Mouse (Mus musculus) MEL (cell line): Measurements from ENCODE around the gene Stk11. TPM values are rescaled to one million over a fixed set of nuclear protein-coding genes. Genes with fewer than 3 reads are reported as not detected.

ENCODE experiments used
- DNase-seq: peaks from one replicate; pipeline ENCODE4 v3.0.0; 2011; ENCODE audit warnings: low read depth, low spot score
- H3K27ac ChIP-seq: 2 replicates; pipeline ENCODE4 v1.5.1; 2012; ENCODE audit warnings: low read depth, mild to moderate bottlenecking, control low read depth, low read length, moderate library complexity; ENCODE audit not compliant: control insufficient read depth
- H3K27me3 ChIP-seq, 2 experiments: fragments of 150-350 bp in 1 of 2; sonication (generic) in 1 of 2; 2 replicates each; pipeline ENCODE4 v1.6.1; 2012; ENCODE audit warnings: low read length in 2 of 2, mild to moderate bottlenecking in 2 of 2, improper control_type of control experiment in 1 of 2, moderate library complexity in 1 of 2; ENCODE audit not compliant: insufficient read depth in 2 of 2, control insufficient read depth in 1 of 2
- H3K36me3 ChIP-seq, 2 experiments: 2 replicates each; pipeline ENCODE4 v1.6.1; 2012 to 2014; ENCODE audit warnings: low read length in 2 of 2, improper control_type of control experiment in 1 of 2, inconsistent platforms in 1 of 2, mild to moderate bottlenecking in 1 of 2; ENCODE audit not compliant: insufficient read depth in 2 of 2, control insufficient read depth in 1 of 2
- H3K4me1 ChIP-seq, 2 experiments: fragments of 150-350 bp in 1 of 2; sonication (generic) in 1 of 2; 2 replicates each; pipeline ENCODE4 v1.6.1; 2012; ENCODE audit warnings: low read length in 2 of 2, improper control_type of control experiment in 1 of 2, mild to moderate bottlenecking in 1 of 2; ENCODE audit not compliant: insufficient read depth in 2 of 2, control insufficient read depth in 1 of 2
- H3K4me3 ChIP-seq, 2 experiments: fragments of 150-350 bp in 1 of 2; sonication (generic) in 1 of 2; 2 replicates each; pipeline ENCODE4 v1.5.1; 2012; ENCODE audit warnings: low read depth in 2 of 2, low read length in 2 of 2, mild to moderate bottlenecking in 2 of 2, moderate library complexity in 2 of 2, control low read depth in 1 of 2, improper control_type of control experiment in 1 of 2; ENCODE audit not compliant: control insufficient read depth in 1 of 2, insufficient read depth in 1 of 2
- H3K79me2 ChIP-seq: 2 replicates; pipeline ENCODE4 v1.6.1; 2012; ENCODE audit warnings: mild to moderate bottlenecking, low read length, moderate library complexity; ENCODE audit not compliant: control insufficient read depth, poor library complexity, insufficient read depth
- H3K9ac ChIP-seq: 2 replicates; pipeline ENCODE4 v1.6.1; 2012; ENCODE audit warnings: low read depth, mild to moderate bottlenecking, control low read depth, low read length, moderate library complexity; ENCODE audit not compliant: control insufficient read depth, poor library complexity, severe bottlenecking
- H3K9me3 ChIP-seq: fragments of 150-350 bp; sonication (generic); replicated peaks from 2 replicates; pipeline ENCODE4 v1.6.1; 2012; ENCODE audit warnings: mild to moderate bottlenecking, low read length, improper control_type of control experiment, moderate library complexity; ENCODE audit not compliant: insufficient read depth
- CHD2 ChIP-seq: IDR thresholded peaks from 2 replicates; pipeline ENCODE4 v1.6.1; 2011; ENCODE audit warnings: low read length, improper control_type of control experiment
- ELF1 ChIP-seq: IDR thresholded peaks from 2 replicates; pipeline ENCODE4 v1.6.1; 2014; ENCODE audit warnings: low read depth, mild to moderate bottlenecking, inconsistent platforms, low read length, improper control_type of control experiment, moderate library complexity
- GABPA ChIP-seq: IDR thresholded peaks from 2 replicates; pipeline ENCODE4 v1.6.1; 2012; ENCODE audit warnings: low read depth, mild to moderate bottlenecking, inconsistent platforms, low read length, improper control_type of control experiment, moderate library complexity
- GATA1 ChIP-seq: IDR thresholded peaks from 2 replicates; pipeline ENCODE4 v1.6.1; 2011; ENCODE audit warnings: low read depth, low read length, improper control_type of control experiment
- HCFC1 ChIP-seq: IDR thresholded peaks from 2 replicates; pipeline ENCODE4 v1.6.1; 2012; ENCODE audit warnings: low read depth, mild to moderate bottlenecking, inconsistent platforms, low read length, improper control_type of control experiment, moderate library complexity
- JUND ChIP-seq: IDR thresholded peaks from 2 replicates; pipeline ENCODE4 v1.6.1; 2011; ENCODE audit warnings: low read depth, mild to moderate bottlenecking, improper control_type of control experiment, low read length
- MAZ ChIP-seq: IDR thresholded peaks from 2 replicates; pipeline ENCODE4 v1.6.1; 2012; ENCODE audit warnings: low read depth, mild to moderate bottlenecking, inconsistent platforms, low read length, improper control_type of control experiment
- MYB ChIP-seq: IDR thresholded peaks from 2 replicates; pipeline ENCODE4 v1.6.1; 2011; ENCODE audit warnings: mild to moderate bottlenecking, low read depth, low read length, improper control_type of control experiment
- NELFE ChIP-seq: IDR thresholded peaks from 2 replicates; pipeline ENCODE4 v1.6.1; 2011; ENCODE audit warnings: low read depth, low read length, improper control_type of control experiment
- NRF1 ChIP-seq: IDR thresholded peaks from 2 replicates; pipeline ENCODE4 v1.6.1; 2014; ENCODE audit warnings: low read depth, mild to moderate bottlenecking, inconsistent platforms, low read length, improper control_type of control experiment, moderate library complexity; ENCODE audit not compliant: poor library complexity, insufficient read depth, severe bottlenecking
- POLR2A ChIP-seq, 2 experiments: IDR thresholded peaks; 2 replicates each; pipeline ENCODE4 v1.6.1; 2011 to 2012; ENCODE audit warnings: low read length in 2 of 2, mild to moderate bottlenecking in 2 of 2, control low read depth in 1 of 2, improper control_type of control experiment in 1 of 2, low read depth in 1 of 2, moderate library complexity in 1 of 2; ENCODE audit not compliant: control insufficient read depth in 1 of 2, insufficient read depth in 1 of 2, poor library complexity in 1 of 2
- POLR2AphosphoS2 ChIP-seq: IDR thresholded peaks from 2 replicates; pipeline ENCODE4 v1.6.1; 2011; ENCODE audit warnings: low read length, improper control_type of control experiment
- POLR2AphosphoS5 ChIP-seq: IDR thresholded peaks from 2 replicates; pipeline ENCODE4 v1.6.1; 2012; ENCODE audit warnings: low read depth, borderline replicate concordance, mild to moderate bottlenecking, inconsistent platforms, low read length, moderate library complexity, mixed read lengths
- RAD21 ChIP-seq: IDR thresholded peaks from 2 replicates; pipeline ENCODE4 v1.6.1; 2011; ENCODE audit warnings: mild to moderate bottlenecking, low read depth, low read length, improper control_type of control experiment
- SIN3A ChIP-seq: IDR thresholded peaks from 2 replicates; pipeline ENCODE4 v1.6.1; 2012; ENCODE audit warnings: low read length, improper control_type of control experiment, inconsistent platforms
- TBP ChIP-seq: IDR thresholded peaks from 2 replicates; pipeline ENCODE4 v1.8.0; 2011; ENCODE audit warnings: low read depth, low read length, improper control_type of control experiment
- TCF12 ChIP-seq: IDR thresholded peaks from 2 replicates; pipeline ENCODE4 v1.6.1; 2014; ENCODE audit warnings: low read depth, mild to moderate bottlenecking, inconsistent platforms, low read length, improper control_type of control experiment, moderate library complexity
- UBTF ChIP-seq: IDR thresholded peaks from 2 replicates; pipeline ENCODE4 v1.6.1; 2012; ENCODE audit warnings: low read depth, mild to moderate bottlenecking, inconsistent platforms, low read length, improper control_type of control experiment, moderate library complexity, borderline replicate concordance; ENCODE audit not compliant: insufficient read depth
- USF2 ChIP-seq, 2 experiments: IDR thresholded peaks; 2 replicates each; pipeline ENCODE4 v1.6.1; 2011 to 2012; ENCODE audit warnings: improper control_type of control experiment in 2 of 2, low read length in 2 of 2, borderline replicate concordance in 1 of 2, inconsistent platforms in 1 of 2, low read depth in 1 of 2, mild to moderate bottlenecking in 1 of 2; ENCODE audit not compliant: insufficient read depth in 1 of 2
- polyA plus RNA-seq, 2 experiments: library from polyadenylated mRNA; stranded (reverse) in 1 of 2; unstranded in 1 of 2; fragments of >175 nt in 1 of 2; fragments of >200 nt in 1 of 2; gene quantifications; 2 replicates each; pipeline versions ENCODE4 v1.2.1 to v1.2.4; 2012; ENCODE audit warnings: low replicate concordance in 2 of 2, low read depth in 1 of 2; ENCODE audit not compliant: insufficient read length in 2 of 2, insufficient read depth in 1 of 2, missing spikeins in 1 of 2
- total RNA-seq: library from RNA; depleted of rRNA; stranded (reverse); fragments of 300-350 nt; gene quantifications from 2 replicates; pipeline ENCODE4 v1.2.3, GENCODE M21; 2012

Stk11 gene
- total and polyA plus RNA-seq, 3 experiments: 108 to 188 TPM; not detected in 1

DNA sequence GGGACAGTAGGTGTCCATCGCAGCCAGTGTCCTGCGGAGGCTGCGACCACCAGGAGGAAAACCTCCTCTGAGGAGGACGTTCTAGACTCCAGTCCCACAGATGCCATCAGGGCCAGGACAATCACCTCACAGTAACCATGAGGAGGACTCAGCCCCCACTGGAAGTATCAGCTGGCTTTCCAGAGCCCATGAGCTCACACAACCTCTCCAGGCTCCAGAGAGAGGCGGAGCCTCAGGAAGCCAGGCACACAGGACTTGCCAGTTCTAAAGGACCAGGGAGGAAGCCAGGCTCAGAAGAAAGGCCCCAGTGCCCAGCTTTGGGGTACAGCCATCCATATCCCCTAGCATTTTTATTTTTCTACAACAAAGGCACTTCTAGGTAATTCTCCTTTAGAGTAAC lies 20.1 kb upstream of the Stk11 start:
- Histone ChIP-seq H3K36me3 (peaks cover 0 to 9% of the 10 kb centered on the region in 2 experiments; a peak in 3 of 4 replicates), H3K79me2 (peaks cover 29% of the 10 kb centered on the region), H3K4me1 (peaks cover 2 to 20% of the 10 kb centered on the region in 2 experiments), H3K27me3 (no peaks in the 10 kb centered on the region), H3K9me3 (no peaks in the 10 kb centered on the region), H3K4me3 (no peak overlapping the region), H3K9ac (no peak overlapping the region), H3K27ac (no peak overlapping the region)
- no peak for DNase-seq
- TF ChIP-seq POLR2AphosphoS2 (no peak), POLR2A (IDR thresholded peaks at IDR 0.05; ENCODE audit: control insufficient read depth in 1 of 2, insufficient read depth in 1 of 2, low read depth in 1 of 2, low read length in 2 of 2, poor library complexity in 1 of 2) (0 out of 4 replicates have a peak, but pooled peaks of 1 of the 2 experiments have one; percentile 21)

DNA sequence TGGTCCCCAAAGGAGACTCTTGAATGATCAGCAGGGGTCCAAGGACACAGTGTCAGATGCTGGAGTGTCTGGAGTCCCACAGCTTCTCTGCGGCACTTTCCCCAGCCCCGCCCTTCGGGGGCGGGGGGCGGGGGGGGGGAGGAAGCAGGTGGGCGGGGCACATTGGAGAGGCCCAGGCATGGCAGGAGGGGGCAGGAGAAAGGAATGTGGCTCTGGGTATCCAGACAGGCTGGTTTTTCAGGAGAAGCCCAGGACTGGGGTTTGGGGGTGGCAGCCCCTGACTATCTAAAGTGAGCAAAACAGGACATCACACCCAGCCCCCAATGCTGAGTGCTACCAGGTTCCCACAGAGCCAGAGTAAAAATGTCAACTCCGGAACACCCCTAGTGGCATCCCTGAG lies 18.3 kb upstream of the Stk11 start:
- H3K79me2 ChIP-seq: peaks cover 46% of the 10 kb centered on the region
- no peak overlapping the region for H3K4me3 ChIP-seq
- H3K9ac ChIP-seq: no peak overlapping the region
- TF ChIP-seq SIN3A (no peak), POLR2AphosphoS2 (no peak), MYB (no peak), RAD21 (no peak), NRF1 (no peak), POLR2AphosphoS5 (no peak), CHD2 (no peak), USF2 (IDR thresholded peaks at IDR 0.05; ENCODE audit: borderline replicate concordance in 1 of 2, insufficient read depth in 1 of 2, low read depth in 1 of 2, low read length in 2 of 2) (no peak), TBP (no peak), ELF1 (no peak), TCF12 (no peak), GATA1 (no peak), GABPA (no peak), NELFE (no peak), MAZ (no peak; the same call in 1 of the 2 replicates), UBTF (no peak), HCFC1 (no peak), JUND (no peak)
- TF ChIP-seq, all 39 proteins: peak for 0
- Histone ChIP-seq H3K36me3 (peaks cover 0 to 14% of the 10 kb centered on the region in 2 experiments; a peak in 3 of 4 replicates), H3K27me3 (no peaks in the 10 kb centered on the region), H3K9me3 (no peaks in the 10 kb centered on the region), H3K4me1 (peaks cover 7 to 28% of the 10 kb centered on the region in 2 experiments), H3K27ac (no peak overlapping the region)
- DNase-seq: no peak
